Mouse (Mus musculus): ENCODE results near the gene Asb2. TPM values are rescaled to one million over a fixed set of nuclear protein-coding genes. Genes with fewer than 3 reads are reported as not detected.

The Asb2 gene
- polyA plus RNA-seq, 1 experiment, result 48.6 TPM

DNA sequence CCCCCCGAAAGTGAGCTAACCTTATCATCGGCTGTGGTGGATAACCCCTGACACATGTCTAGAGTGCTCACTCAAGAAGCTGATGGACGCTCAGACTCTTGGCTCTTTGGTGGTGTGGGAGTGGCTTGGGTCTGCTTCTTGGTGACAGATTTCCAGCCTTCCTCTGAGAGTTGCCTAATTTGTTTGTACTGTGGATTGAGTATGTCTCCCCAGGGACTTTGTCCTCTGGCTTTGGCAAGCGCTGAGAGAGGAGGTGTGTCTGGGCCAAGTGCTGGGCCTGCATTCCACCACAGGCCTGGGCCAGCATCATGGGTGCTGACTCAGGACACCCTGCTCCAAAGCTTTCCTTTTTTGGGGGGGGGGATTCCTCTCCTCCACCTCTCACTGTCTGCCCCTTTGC lies 73.9 kb downstream of the Asb2 start:
- peak; percentile 21 for DNase-seq (ENCODE audit: low read depth, low spot score)

DNA sequence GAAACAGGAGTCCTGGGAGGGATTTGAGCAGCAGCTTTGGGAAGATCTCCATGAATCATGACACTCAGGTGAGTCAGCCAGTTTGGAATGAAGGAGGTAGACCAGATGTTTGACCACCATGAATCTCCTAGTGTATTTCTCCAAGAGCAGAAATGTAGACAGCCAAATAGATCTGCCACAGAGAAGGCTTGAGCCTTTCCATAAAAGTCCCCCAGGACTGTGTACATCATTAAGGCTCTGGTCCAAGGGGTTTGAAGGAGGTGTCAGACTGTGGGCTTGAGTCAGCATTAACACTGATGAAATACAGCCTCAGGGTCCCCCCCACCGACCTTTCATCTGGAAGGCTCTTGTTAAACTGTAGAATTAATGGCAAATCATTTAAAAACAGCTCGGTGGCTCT lies 74.3 kb downstream of the Asb2 start:
- no peak for DNase-seq (ENCODE audit: low read depth, low spot score)
- 45% methylated on average over 2 of the region's 2 CpGs for WGBS

More for the DNA sequence above, 73.9 kb downstream of the Asb2 start:
- WGBS, result 27% methylated on average over 4 of the region's 4 CpGs

DNA sequence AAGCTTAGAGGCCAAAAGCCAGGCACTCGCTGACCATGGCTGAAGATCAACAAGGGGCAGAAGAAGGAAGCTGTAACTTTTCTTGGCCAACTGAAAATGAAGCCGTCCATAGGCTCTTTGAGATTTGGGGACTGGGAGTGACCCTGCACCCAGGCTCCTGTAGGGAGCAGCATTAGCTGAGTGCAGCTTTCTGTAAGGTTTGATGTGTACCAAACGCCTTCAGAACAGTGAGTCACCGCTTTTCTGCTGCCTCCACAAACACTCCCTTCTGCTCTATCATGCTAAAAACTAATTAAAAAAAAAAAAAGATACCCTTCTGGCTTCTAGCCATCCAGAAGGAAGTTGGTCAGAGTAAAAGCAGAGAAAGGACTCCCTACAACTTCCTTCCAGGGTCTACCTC lies 79.4 kb downstream of the Asb2 start:
- WGBS, result 34% methylated on average over 4 of the region's 4 CpGs
- no peak for DNase-seq (ENCODE audit: low read depth, low spot score)

DNA sequence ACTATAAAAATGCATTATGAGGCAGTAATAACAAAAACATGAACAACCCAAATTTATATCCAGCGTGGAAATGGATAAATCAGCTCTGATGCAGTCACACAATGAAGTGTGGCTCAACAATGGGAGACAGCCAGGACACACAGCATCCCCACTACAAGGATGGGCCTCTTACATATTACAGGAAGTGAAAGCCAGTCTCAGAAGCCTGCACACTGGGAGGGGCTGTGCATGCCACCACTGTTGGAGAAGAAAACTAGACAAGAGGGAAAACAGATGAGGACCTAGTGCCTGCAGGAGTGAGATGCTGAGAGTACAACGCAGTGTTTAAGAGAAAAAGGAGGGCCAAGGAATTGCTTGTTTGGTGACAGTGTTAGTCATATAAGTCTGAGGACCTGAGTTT lies 82.1 kb downstream of the Asb2 start:
- 80% methylated on average over 2 of the region's 2 CpGs for WGBS
- DNase-seq (ENCODE audit: low read depth, low spot score), result no peak

DNA sequence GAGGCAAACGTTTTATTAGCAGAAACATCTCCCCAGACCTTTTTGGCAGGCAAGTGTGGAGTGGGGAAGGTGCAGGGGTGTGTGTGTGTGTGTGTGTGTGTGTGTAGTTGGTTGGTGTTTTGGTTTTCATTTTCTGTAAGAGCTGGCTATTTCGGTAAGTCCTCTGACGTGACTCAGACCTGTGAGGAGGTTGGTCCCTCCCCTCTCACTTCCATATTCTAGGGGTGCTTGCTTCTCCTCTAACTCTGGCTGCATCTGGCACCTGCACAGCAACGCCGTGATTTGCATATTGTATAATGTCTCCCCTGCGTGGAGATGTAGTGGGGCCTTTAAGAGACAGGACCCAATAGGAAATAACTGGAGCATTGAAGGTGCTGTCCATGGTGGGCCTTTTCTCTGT lies 82.8 kb downstream of the Asb2 start:
- WGBS, result 56% methylated on average over 6 of the region's 6 CpGs

DNA sequence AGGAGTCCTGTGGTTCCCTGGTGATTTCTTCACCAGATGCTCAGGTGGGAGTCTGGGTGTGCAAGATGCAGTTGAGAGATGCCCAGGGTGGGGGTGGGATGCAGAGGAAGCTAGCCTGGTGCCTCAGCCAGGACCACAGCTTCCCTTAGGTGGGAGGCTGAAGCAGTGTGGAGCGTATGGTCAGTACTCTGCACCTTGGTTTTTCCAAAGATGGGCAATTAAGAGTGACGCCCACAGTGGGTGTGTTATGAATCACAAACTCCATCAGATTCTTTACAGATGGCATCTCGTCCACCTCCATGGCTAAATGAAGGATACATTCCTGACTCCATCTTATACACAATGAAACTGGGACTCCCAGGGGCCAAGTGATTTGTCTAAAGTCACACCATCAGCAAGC lies 83.6 kb downstream of the Asb2 start:
- WGBS, result 83% methylated on average over 3 of the region's 3 CpGs
- DNase-seq (ENCODE audit: low read depth, low spot score), result no peak

More for the DNA sequence above, 82.8 kb downstream of the Asb2 start:
- no peak for DNase-seq (ENCODE audit: low read depth, low spot score)

Other genes starting within 250 kb of the Asb2 start
- gene Prima1, start 113.9 kb downstream of the Asb2 start, polyA plus RNA-seq (2012; rRNA removed), result 0.69 and 1.1 TPM in 2 replicates
- not detected in 2 replicates for gene Fam181a, start 45.0 kb downstream of the Asb2 start, polyA plus RNA-seq (2012; rRNA removed)
- 1.9 and 2.0 TPM in 2 replicates for gene Otub2, start 32.7 kb upstream of the Asb2 start, polyA plus RNA-seq (2012; rRNA removed)
- 0.57 and 0.60 TPM in 2 replicates for gene 9330161L09Rik, start 51.8 kb upstream of the Asb2 start, polyA plus RNA-seq (2012; rRNA removed)
- 29.8 and 37.2 TPM in 2 replicates for gene Ddx24, start 69.8 kb upstream of the Asb2 start, polyA plus RNA-seq (2012; rRNA removed)
- gene Ifi27, start 78.2 kb upstream of the Asb2 start, polyA plus RNA-seq (2012; rRNA removed), result 108 and 125 TPM in 2 replicates
- gene Ifi27l2a, start 87.7 kb upstream of the Asb2 start, polyA plus RNA-seq (2012; rRNA removed), result 217 and 307 TPM in 2 replicates
- gene Ifi27l2b, start 101.2 kb upstream of the Asb2 start, polyA plus RNA-seq (2012; rRNA removed), result 179 and 656 TPM in 2 replicates
- gene Ppp4r4, start 176.3 kb upstream of the Asb2 start, polyA plus RNA-seq (2012; rRNA removed), result 0.66 and 0.67 TPM in 2 replicates